Mouse (Mus musculus): Measurements from ENCODE around the gene Arhgap18.

DNA sequence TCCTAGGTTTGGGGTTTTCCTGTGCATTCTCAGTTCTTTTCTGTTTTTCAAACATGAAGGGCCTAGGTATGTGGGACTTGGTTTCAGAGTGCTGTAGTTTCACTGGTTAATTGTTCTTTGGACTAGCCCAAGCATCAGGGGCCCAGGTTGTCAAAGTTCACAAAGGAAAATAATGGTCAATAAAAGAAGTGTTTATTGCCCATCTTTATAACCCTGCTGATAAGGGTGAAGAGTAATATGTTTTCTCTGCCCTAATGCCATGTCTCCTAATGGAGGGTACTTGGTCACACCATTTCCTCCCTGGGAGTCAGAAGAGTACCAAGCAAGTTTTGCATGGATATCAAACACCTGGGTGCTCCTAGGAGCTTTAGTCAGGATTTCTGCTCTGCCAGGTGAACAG is 67.1 kb downstream of the Arhgap18 start:
- TF ChIP-seq POLR2A (IDR thresholded peaks at IDR 0.05; ENCODE audit: borderline replicate concordance, extremely low read depth, low read depth, low read length) (no peak), CTCF (IDR thresholded peaks at IDR 0.05; ENCODE audit: insufficient read depth, low read length) (no peak)
